Mouse (Mus musculus): ENCODE measurements at regions not wholly inside any gene's neighbourhood (a gene's known extent, or its start where the extent isn't known, plus 50 kb on each side); places are given as distances from the start of the nearest gene placed in this dataset.

DNA sequence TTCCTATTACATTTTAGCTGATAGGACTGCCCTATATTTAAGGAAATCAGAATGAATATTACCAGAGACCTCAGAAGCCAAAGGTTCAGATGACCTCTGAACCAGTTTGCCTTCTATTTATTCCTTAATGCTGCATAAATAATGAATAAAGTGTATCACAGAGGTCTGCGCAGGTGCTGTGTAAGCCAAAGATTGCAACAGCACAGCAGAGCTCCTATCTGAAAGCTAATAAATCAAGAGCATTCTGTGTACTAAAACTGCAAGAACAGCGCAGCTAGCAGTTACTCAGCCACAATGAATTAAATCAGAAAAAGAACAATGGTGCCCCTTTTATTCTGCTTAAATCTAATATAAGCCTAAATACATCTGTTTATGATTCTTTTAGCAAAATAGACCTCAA is 1208.5 kb downstream of the Rapgef2 start:
- 74% methylated on average over 2 of the region's 2 CpGs for WGBS (ENCODE audit: insufficient replicate concordance)
- Histone ChIP-seq H3K27ac (ENCODE audit: low read depth) (no peak overlapping the region), H3K36me3 (replicated peaks; ENCODE audit: insufficient read depth, low read length) (no peaks in the 10 kb centered on the region), H3K4me1 (ENCODE audit: insufficient read depth) (no peaks in the 10 kb centered on the region), H3K4me3 (ENCODE audit: low read depth, low read length) (no peak overlapping the region), H3K9me3 (ENCODE audit: low read length) (no peaks in the 10 kb centered on the region), H3K27me3 (ENCODE audit: insufficient read depth, low read length) (no peaks in the 10 kb centered on the region), H3K4me2 (ENCODE audit: low read depth, low read length) (no peak overlapping the region), H3K9ac (replicated peaks) (no peak overlapping the region)
- TF ChIP-seq CTCF (IDR thresholded peaks at IDR 0.05; ENCODE audit: low read depth) (no peak), EP300 (IDR thresholded peaks at IDR 0.05; ENCODE audit: low read depth) (no peak)
- no peak for ATAC-seq
- no peak for DNase-seq

- ATAC-seq (no peak), DNase-seq (no peak)
- Histone ChIP-seq H3K4me3 (ENCODE audit: low read depth, low read length) (no peak overlapping the region), H3K4me1 (ENCODE audit: insufficient read depth) (no peaks in the 10 kb centered on the region), H3K27ac (ENCODE audit: low read depth) (no peak overlapping the region), H3K27me3 (ENCODE audit: insufficient read depth, low read length) (no peaks in the 10 kb centered on the region), H3K36me3 (replicated peaks; ENCODE audit: insufficient read depth, low read length) (no peaks in the 10 kb centered on the region), H3K4me2 (ENCODE audit: low read depth, low read length) (no peak overlapping the region), H3K9ac (replicated peaks) (no peak overlapping the region), H3K9me3 (ENCODE audit: low read length) (no peaks in the 10 kb centered on the region)
- no peak for TF ChIP-seq CTCF (IDR thresholded peaks at IDR 0.05; ENCODE audit: low read depth)
- no peak for TF ChIP-seq EP300 (IDR thresholded peaks at IDR 0.05; ENCODE audit: low read depth)
- WGBS (ENCODE audit: insufficient replicate concordance), result 48% methylated on average over 1 of the region's 1 CpGs
Measured at GRCm38 (mm10) chr3:78077275-78077674, 1209.0 kb downstream of the Rapgef2 start.

- 28% methylated on average over 1 of the region's 1 CpGs for WGBS (ENCODE audit: insufficient replicate concordance)
- DNase-seq, result no peak
- Histone ChIP-seq H3K27me3 (ENCODE audit: insufficient read depth, low read length) (no peaks in the 10 kb centered on the region), H3K36me3 (replicated peaks; ENCODE audit: insufficient read depth, low read length) (no peaks in the 10 kb centered on the region), H3K4me1 (ENCODE audit: insufficient read depth) (no peaks in the 10 kb centered on the region), H3K27ac (ENCODE audit: low read depth) (no peak overlapping the region), H3K9ac (replicated peaks) (no peak overlapping the region), H3K9me3 (ENCODE audit: low read length) (no peaks in the 10 kb centered on the region), H3K4me2 (ENCODE audit: low read depth, low read length) (no peak overlapping the region), H3K4me3 (ENCODE audit: low read depth, low read length) (no peak overlapping the region)
- TF ChIP-seq EP300 (IDR thresholded peaks at IDR 0.05; ENCODE audit: low read depth) (no peak), CTCF (IDR thresholded peaks at IDR 0.05; ENCODE audit: low read depth) (no peak)
- no peak for ATAC-seq
Measured at GRCm38 (mm10) chr3:78073040-78073439, 1213.3 kb downstream of the Rapgef2 start.

DNA sequence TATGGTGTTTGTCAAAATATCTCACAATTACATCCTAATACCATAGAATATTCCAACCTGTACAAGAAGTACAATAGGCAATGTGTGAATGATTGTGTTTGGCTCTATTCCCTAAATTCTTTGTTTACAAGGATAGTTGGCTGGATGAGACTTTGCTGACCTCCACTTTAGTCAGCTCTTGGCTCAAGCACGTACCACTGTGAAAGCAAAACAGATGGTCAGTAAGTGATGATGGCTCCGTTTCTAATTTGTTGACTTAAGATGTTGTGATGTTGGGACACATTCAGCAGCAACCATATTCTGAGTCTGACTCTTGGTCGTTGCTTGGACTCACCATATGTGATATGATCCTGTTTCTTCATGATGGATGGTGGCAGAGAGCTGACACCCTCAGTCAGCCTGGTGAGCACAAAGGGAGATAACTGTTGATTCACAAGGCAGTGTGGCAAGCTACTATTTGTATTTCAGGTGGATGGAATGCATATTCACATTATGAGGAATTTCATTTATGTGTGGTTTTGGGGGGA is 1219.1 kb downstream of the Rapgef2 start:
- ATAC-seq, result no peak
- 61% methylated on average over 3 of the region's 3 CpGs for WGBS (ENCODE audit: insufficient replicate concordance)

DNA sequence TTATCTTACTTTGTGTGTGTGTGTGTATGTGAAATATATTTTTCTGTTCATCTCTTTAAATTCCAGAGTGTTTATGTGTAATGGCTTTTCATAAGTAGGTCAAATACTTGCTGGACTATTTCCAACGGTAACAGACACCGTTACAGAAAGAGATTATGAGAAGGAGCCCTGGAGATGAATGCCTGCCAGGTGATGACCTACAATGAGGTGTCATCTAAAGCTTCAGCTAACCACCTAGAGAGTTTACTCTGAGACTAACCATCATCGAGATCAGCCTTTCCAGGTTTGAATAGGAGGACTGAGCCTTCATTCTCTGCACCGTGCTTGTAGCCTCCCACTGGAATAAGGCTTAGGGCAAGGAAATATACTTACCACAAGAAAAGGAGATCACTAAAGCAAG is 1220.0 kb downstream of the Rapgef2 start:
- no peaks in the 10 kb centered on the region for H3K27me3 ChIP-seq (ENCODE audit: insufficient read depth, low read length)
- no peak for TF ChIP-seq CTCF (IDR thresholded peaks at IDR 0.05; ENCODE audit: low read depth)
- no peak for TF ChIP-seq EP300 (IDR thresholded peaks at IDR 0.05; ENCODE audit: low read depth)
- 80% methylated on average over 4 of the region's 4 CpGs for WGBS (ENCODE audit: insufficient replicate concordance)
- no peaks in the 10 kb centered on the region for H3K36me3 ChIP-seq (replicated peaks; ENCODE audit: insufficient read depth, low read length)
- no peak overlapping the region for H3K4me2 ChIP-seq (ENCODE audit: low read depth, low read length)
- H3K9ac ChIP-seq (replicated peaks), result no peak overlapping the region
- no peak overlapping the region for H3K4me3 ChIP-seq (ENCODE audit: low read depth, low read length)
- no peaks in the 10 kb centered on the region for H3K4me1 ChIP-seq (ENCODE audit: insufficient read depth)
- no peak for DNase-seq
- no peak overlapping the region for H3K27ac ChIP-seq (ENCODE audit: low read depth)
- no peak for ATAC-seq
- no peaks in the 10 kb centered on the region for H3K9me3 ChIP-seq (ENCODE audit: low read length)

More for the DNA sequence above, 1219.1 kb downstream of the Rapgef2 start:
- Histone ChIP-seq H3K4me1 (ENCODE audit: insufficient read depth) (no peaks in the 10 kb centered on the region), H3K27ac (ENCODE audit: low read depth) (no peak overlapping the region), H3K9ac (replicated peaks) (no peak overlapping the region), H3K9me3 (ENCODE audit: low read length) (no peaks in the 10 kb centered on the region), H3K27me3 (ENCODE audit: insufficient read depth, low read length) (no peaks in the 10 kb centered on the region), H3K36me3 (replicated peaks; ENCODE audit: insufficient read depth, low read length) (no peaks in the 10 kb centered on the region), H3K4me2 (ENCODE audit: low read depth, low read length) (no peak overlapping the region), H3K4me3 (ENCODE audit: low read depth, low read length) (no peak overlapping the region)
- no peak for TF ChIP-seq CTCF (IDR thresholded peaks at IDR 0.05; ENCODE audit: low read depth)
- no peak for TF ChIP-seq EP300 (IDR thresholded peaks at IDR 0.05; ENCODE audit: low read depth)
- DNase-seq, result no peak

- Histone ChIP-seq H3K9ac (replicated peaks) (no peak overlapping the region), H3K27ac (ENCODE audit: low read depth) (no peak overlapping the region), H3K9me3 (ENCODE audit: low read length) (no peaks in the 10 kb centered on the region), H3K27me3 (ENCODE audit: insufficient read depth, low read length) (no peaks in the 10 kb centered on the region), H3K36me3 (replicated peaks; ENCODE audit: insufficient read depth, low read length) (no peaks in the 10 kb centered on the region), H3K4me1 (ENCODE audit: insufficient read depth) (no peaks in the 10 kb centered on the region), H3K4me3 (ENCODE audit: low read depth, low read length) (no peak overlapping the region), H3K4me2 (ENCODE audit: low read depth, low read length) (no peak overlapping the region)
- WGBS (ENCODE audit: insufficient replicate concordance), result 65% methylated on average over 3 of the region's 3 CpGs
- ATAC-seq (peak; percentile 65), DNase-seq (peak; percentile 13)
- TF ChIP-seq CTCF (IDR thresholded peaks at IDR 0.05; ENCODE audit: low read depth) (no peak), EP300 (IDR thresholded peaks at IDR 0.05; ENCODE audit: low read depth) (no peak)
Measured at GRCm38 (mm10) chr3:78062549-78062948, 1223.8 kb downstream of the Rapgef2 start.

Measured in liver, postnatal 0 days (tissue).